Mouse (Mus musculus) ovary, postnatal 36 days (tissue): ENCODE results near the gene Rcan2.
A peak's percentile ranks its signal among the peaks of the same experiment; 100 is the strongest.

Experiments
- DNase-seq: peaks from one replicate; pipeline ENCODE4 v3.0.0; 2022; ENCODE audit warnings: low spot score, mixed read lengths

The Rcan2 gene

GRCm38 (mm10) chr17:44077843-44078160 lies 276.7 kb downstream of the Rcan2 start:
- no peak for DNase-seq

DNA sequence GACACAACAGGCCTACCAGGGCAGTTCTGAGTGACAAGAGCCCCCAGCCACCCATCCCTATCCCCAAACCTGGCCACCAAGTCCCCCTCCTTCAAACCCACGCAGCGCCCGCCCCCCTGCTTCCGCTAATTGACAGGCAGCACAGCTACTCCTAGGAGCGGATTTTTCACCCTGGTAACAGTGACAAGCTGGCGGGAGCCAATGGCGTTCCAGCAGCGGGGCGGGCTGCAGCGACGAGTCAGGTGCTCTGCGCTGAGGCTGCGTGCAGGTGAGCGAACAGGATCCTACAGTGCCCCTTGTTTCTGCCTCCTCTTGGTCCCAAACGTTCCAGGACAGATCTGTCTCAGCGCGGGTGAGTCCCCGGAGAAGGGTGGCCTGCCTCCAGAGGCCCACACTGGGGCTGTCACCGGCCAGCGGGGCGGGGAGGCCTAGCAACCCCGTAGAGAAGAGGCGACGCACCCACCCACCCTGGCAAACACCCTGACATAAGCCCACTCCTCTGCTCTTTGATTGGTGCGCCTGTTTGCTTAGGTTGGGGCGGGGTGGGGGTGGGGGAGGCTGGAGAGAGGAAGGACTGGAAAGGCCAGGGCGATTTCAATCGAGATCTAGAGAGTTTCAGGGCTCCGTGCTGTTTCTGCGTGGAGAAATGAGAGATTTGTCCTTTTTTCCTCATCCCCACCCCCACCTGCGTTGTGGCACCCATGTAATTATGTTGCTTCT lies 277.6 kb downstream of the Rcan2 start, which contains the start of gene Enpp5:
TSS of gene Enpp5 (plus strand) at position 183 of the 720 bp plus-strand sequence.
- peak; percentile 77 for DNase-seq

GRCm38 (mm10) chr17:44083156-44083555 lies 282.0 kb downstream of the Rcan2 start:
- DNase-seq: no peak

- no peak for DNase-seq
Observed at GRCm38 (mm10) chr17:44088226-44088625, 287.1 kb downstream of the Rcan2 start.
